Mouse (Mus musculus) lung, adult 2 months (tissue): ENCODE measurements around the gene Olfr545.

ENCODE experiments used
- CTCF ChIP-seq: fragments of 200-500 bp; IDR thresholded peaks from 2 replicates; pipeline ENCODE4 v1.5.1; 2011; ENCODE audit warnings: mild to moderate bottlenecking, low read length, control low read depth; ENCODE audit not compliant: insufficient read depth
- POLR2A ChIP-seq: fragments of 200-500 bp; IDR thresholded peaks from 2 replicates; pipeline ENCODE4 v1.6.1; 2011; ENCODE audit warnings: low read depth, mild to moderate bottlenecking, control low read depth, low read length, borderline replicate concordance; ENCODE audit errors: extremely low read depth

GRCm38 (mm10) chr7:102516261-102517050 lies 17.1 kb upstream of the Olfr545 start:
- TF ChIP-seq CTCF: no peak
- TF ChIP-seq POLR2A: no peak
